Mouse (Mus musculus) lung, adult 2 months (tissue): ENCODE data around the gene Dapp1.

Experiments used
- CTCF ChIP-seq: fragments of 200-500 bp; IDR thresholded peaks from 2 replicates; pipeline ENCODE4 v1.5.1; 2011; ENCODE audit warnings: mild to moderate bottlenecking, low read length, control low read depth; ENCODE audit not compliant: insufficient read depth
- POLR2A ChIP-seq: fragments of 200-500 bp; IDR thresholded peaks from 2 replicates; pipeline ENCODE4 v1.6.1; 2011; ENCODE audit warnings: low read depth, mild to moderate bottlenecking, control low read depth, low read length, borderline replicate concordance; ENCODE audit errors: extremely low read depth

- TF ChIP-seq CTCF (no peak), POLR2A (no peak; the same call in 1 of the 2 replicates)
These were observed 63.0 kb downstream of the Dapp1 start, which contains the start of gene Lamtor3 for GRCm38 (mm10) chr3:137918172-137918931.
